Mouse (Mus musculus): ENCODE results near the gene Tmem59l. TPM values are rescaled to one million over a fixed set of nuclear protein-coding genes. Genes with fewer than 3 reads are reported as not detected.
"Not testable (repeated sequence)": the region's sequence is repeated elsewhere in the genome, so short reads cannot be mapped to it uniquely, and the experiment has no call there.

Tmem59l gene
- total and polyA plus RNA-seq, 2 experiments from 2014 or later = 115 to 150 TPM

DNA sequence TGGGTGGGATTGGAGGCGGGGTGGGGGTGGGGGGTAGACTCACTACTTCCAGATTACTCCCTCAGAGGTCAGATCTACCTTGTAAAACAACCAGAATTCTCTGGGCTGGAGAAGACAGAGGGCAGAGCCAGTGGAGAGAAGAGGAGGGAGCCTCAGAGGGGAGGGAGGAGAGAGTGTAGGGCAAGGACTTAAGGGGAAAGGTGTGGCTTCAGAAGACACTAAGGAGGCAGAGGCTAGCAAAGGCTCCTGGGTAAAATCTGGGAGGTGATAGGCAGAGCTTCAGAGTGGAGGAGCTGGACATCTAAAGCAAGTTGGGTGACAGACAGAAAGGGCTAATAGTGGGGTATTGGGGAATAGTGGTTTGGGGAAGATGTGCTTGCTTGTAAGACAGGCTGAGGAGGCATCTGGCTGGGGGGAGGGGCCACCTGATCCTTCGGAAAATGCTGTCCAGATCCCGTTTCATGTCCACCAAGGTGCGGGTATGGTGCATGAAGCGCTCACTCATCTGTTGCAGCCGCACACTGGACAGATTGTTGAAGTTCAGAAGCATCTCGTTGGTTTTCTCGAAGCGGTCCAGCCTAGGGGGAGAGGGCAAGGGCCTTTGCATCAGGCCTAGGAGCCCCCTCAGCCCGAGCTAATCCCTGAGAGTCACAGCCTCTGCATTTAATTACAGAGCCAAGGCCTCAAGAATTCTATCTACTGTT is 30.9 kb upstream of the Tmem59l start:
- Histone ChIP-seq H3K9ac (no peak overlapping the region), H3K36me3 (ENCODE audit: insufficient read depth) (peaks cover 35% of the 10 kb centered on the region), H3K4me2 (ENCODE audit: low read depth) (no peak overlapping the region), H3K9me3 (ENCODE audit: low read length) (no peaks in the 10 kb centered on the region), H3K27ac (ENCODE audit: low read depth, low read length) (no peak overlapping the region), H3K4me1 (ENCODE audit: insufficient read depth) (peaks cover 6% of the 10 kb centered on the region; the same call in 1 of the 2 replicates), H3K27me3 (ENCODE audit: insufficient read depth, low read length) (no peaks in the 10 kb centered on the region), H3K4me3 (ENCODE audit: low read depth, low read length) (no peak overlapping the region)
- no peak for ATAC-seq
- DNase-seq = no peak
- TF ChIP-seq CTCF (IDR thresholded peaks at IDR 0.05; ENCODE audit: low read depth) = no peak
- 65% methylated on average over 10 of the region's 10 CpGs for WGBS

DNA sequence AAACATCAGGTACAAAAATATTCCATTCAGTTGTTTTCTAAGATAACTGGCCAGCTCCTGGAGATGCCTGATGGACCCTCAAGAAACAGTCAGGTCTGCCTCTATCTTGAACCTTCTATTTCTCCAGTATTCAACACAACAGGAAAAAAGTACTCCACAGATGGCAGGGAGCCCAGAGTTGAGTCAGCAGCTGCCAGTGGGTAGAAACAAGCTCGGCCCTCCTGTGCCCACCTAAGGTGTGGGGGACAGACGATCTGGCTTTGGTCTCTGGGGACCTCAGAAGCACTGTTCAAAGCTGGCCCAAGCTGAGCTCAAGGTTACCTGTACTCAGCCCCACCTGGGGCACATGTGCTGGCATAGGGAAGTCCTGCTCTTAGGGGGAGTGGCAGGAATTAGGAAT is 26.3 kb upstream of the Tmem59l start:
- no peak for TF ChIP-seq CTCF (IDR thresholded peaks at IDR 0.05; ENCODE audit: low read depth)
- H3K4me1 ChIP-seq (ENCODE audit: insufficient read depth) = peaks cover 12% of the 10 kb centered on the region; the same call in 1 of the 2 replicates
- no peak overlapping the region for H3K9ac ChIP-seq
- no peak for DNase-seq
- H3K9me3 ChIP-seq (ENCODE audit: low read length) = no peaks in the 10 kb centered on the region
- H3K4me2 ChIP-seq (ENCODE audit: low read depth) = no peak overlapping the region
- no peak overlapping the region for H3K4me3 ChIP-seq (ENCODE audit: low read depth, low read length)
- H3K27me3 ChIP-seq (ENCODE audit: insufficient read depth, low read length) = no peaks in the 10 kb centered on the region
- WGBS = 37% methylated on average over 2 of the region's 2 CpGs
- ATAC-seq = no peak
- no peak overlapping the region for H3K27ac ChIP-seq (ENCODE audit: low read depth, low read length)
- peaks cover 34% of the 10 kb centered on the region for H3K36me3 ChIP-seq (ENCODE audit: insufficient read depth)

DNA sequence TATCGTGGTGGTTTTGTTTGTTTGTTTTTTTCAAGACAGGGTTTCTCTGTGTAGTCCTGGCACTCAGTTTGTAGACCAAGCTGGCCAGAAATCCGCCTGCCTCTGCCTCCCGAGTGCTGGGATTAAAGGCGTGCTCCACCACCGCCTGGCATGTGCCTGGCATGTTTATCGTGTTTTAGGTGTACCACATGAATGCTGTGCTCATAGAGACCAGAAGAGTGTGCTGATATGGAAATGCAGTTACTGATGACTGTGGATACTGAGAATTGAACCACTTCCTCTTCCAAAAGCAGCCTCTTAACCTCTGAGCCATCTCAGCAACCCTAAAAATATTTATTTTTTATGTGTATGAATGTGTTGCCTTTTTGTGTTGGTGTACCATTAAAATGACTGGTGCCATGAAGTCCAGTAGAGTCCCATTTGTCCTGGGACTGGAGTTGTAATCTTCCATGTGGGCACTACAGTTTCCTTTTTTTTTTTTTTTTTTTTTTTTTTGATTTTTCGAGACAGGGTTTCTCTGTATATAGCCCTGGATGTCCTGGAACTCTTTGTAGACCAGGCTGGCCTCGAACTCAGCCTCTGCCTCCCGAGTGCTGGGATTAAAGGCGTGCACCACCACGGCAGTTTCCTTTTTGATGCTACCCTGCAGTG is 25.2 kb upstream of the Tmem59l start:
- no peak for TF ChIP-seq CTCF (IDR thresholded peaks at IDR 0.05; ENCODE audit: low read depth)
- Histone ChIP-seq H3K4me2 (ENCODE audit: low read depth) (no peak overlapping the region), H3K4me3 (ENCODE audit: low read depth, low read length) (no peak overlapping the region), H3K9ac (no peak overlapping the region), H3K36me3 (ENCODE audit: insufficient read depth) (peaks cover 33% of the 10 kb centered on the region), H3K27me3 (ENCODE audit: insufficient read depth, low read length) (no peaks in the 10 kb centered on the region), H3K4me1 (ENCODE audit: insufficient read depth) (peaks cover 13% of the 10 kb centered on the region; the same call in 1 of the 2 replicates), H3K27ac (ENCODE audit: low read depth, low read length) (no peak overlapping the region), H3K9me3 (ENCODE audit: low read length) (no peaks in the 10 kb centered on the region)
- 95% methylated on average over 11 of the region's 11 CpGs for WGBS
- DNase-seq (no peak), ATAC-seq (no peak)

DNA sequence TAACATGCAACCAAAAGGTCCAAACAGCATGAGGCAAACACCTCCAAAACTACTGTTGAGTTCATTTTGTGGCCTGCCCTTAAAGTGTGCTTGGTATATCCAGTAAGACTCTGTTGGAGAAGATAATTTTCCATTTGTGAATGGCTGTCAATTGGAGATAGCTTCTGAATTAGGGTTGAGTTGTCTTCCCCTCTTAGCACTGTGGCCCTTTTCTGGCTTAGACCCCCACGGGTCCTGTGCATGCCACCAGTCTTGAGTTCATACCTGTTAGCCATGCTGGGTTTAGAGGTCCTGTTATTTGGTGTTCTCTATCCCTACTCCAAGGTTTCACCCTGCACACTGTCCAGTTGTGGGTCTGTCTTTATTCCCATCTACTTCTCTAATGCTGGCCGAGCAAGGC is 24.6 kb upstream of the Tmem59l start:
- DNase-seq = no peak
- ATAC-seq = no peak
- Histone ChIP-seq H3K9me3 (ENCODE audit: low read length) (no peaks in the 10 kb centered on the region), H3K27me3 (ENCODE audit: insufficient read depth, low read length) (no peaks in the 10 kb centered on the region), H3K27ac (ENCODE audit: low read depth, low read length) (no peak overlapping the region), H3K9ac (no peak overlapping the region), H3K4me1 (ENCODE audit: insufficient read depth) (peaks cover 13% of the 10 kb centered on the region; the same call in 1 of the 2 replicates), H3K4me2 (ENCODE audit: low read depth) (no peak overlapping the region), H3K36me3 (ENCODE audit: insufficient read depth) (peaks cover 36% of the 10 kb centered on the region), H3K4me3 (ENCODE audit: low read depth, low read length) (no peak overlapping the region)
- TF ChIP-seq CTCF (IDR thresholded peaks at IDR 0.05; ENCODE audit: low read depth) = no peak
- WGBS = 97% methylated on average over 2 of the region's 2 CpGs

DNA sequence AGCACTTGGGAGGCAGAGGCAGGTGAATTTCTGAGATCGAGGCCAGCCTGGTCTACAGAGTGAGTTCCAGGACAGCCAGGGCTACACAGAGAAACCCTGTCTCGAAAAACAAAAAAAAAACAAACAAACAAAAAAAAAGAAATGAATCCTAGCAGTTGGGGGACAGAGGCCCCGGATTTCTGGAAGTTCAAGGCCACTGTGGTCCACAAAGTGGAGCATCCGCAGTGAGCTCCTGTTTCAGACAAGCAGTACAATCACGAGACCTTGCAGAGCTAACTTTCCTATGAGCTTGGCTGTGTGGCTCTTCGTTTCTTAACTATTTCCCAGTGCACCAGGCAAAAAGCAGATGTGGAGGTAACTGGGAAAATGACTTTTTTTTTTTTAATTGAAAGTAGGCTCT is 24.0 kb upstream of the Tmem59l start:
- Histone ChIP-seq H3K4me3 (ENCODE audit: low read depth, low read length) (peak overlapping the region; percentile 65; the same call in 1 of the 2 replicates), H3K9ac (peak overlapping the region; percentile 74), H3K4me2 (ENCODE audit: low read depth) (peak overlapping the region; percentile 95), H3K4me1 (ENCODE audit: insufficient read depth) (peaks cover 13% of the 10 kb centered on the region; the same call in 1 of the 2 replicates), H3K27ac (ENCODE audit: low read depth, low read length) (peak overlapping the region; percentile 96; the same call in 1 of the 2 replicates), H3K36me3 (ENCODE audit: insufficient read depth) (peaks cover 36% of the 10 kb centered on the region)
- H3K9me3 ChIP-seq (ENCODE audit: low read length); H3K27me3 ChIP-seq (ENCODE audit: insufficient read depth, low read length); ATAC-seq; DNase-seq: not testable (repeated sequence)
- WGBS = 89% methylated on average over 6 of the region's 6 CpGs

DNA sequence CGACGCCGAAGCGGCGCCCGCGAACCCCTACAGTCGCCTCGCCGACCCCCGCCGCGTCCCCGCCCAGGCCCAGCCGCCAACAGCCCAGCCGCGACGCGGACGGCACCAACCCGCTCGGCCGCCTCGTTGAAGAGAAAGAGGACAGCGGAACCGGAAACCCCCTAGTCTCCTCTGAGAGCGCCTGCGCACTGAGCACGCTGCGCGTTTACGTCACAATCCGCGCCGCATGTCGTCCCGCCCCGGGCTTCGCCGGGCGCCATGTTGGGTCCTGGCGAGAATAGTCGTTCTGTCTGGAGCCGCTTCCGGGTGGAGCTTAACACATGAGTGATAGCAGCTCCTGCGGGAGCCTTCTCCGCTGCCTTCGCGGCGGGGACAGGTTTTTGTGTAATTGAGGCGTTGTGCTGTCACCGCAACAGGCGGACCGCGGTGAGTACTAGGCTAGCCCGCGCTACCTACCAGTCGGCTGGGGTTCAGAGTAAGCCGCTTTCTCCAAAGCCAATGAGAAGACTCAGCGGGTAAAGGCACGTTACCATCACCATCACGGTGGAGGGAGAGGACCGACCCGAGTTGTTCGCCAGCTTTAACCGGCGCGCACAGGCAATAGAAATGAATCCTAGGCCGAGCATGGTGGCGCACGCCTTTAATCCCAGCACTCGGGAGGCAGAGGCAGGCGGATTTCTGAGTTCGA is 23.2 kb upstream of the Tmem59l start, which contains the start of gene Uba52:
Uba52 (minus strand) TSS at position 574 of the 688 bp plus-strand sequence.
- peak; percentile 100 for DNase-seq
- no peaks in the 10 kb centered on the region for H3K9me3 ChIP-seq (ENCODE audit: low read length)
- peaks cover 16% of the 10 kb centered on the region; the same call in 1 of the 2 replicates for H3K4me1 ChIP-seq (ENCODE audit: insufficient read depth)
- no peaks in the 10 kb centered on the region for H3K27me3 ChIP-seq (ENCODE audit: insufficient read depth, low read length)
- H3K4me2 ChIP-seq (ENCODE audit: low read depth) = peak within 1 kb of the TSS; percentile 95
- peak within 1 kb of the TSS; percentile 96 for H3K27ac ChIP-seq (ENCODE audit: low read depth, low read length)
- peaks cover 36% of the 10 kb centered on the region for H3K36me3 ChIP-seq (ENCODE audit: insufficient read depth)
- H3K4me3 ChIP-seq (ENCODE audit: low read depth, low read length) = peak within 1 kb of the TSS; percentile 65
- ATAC-seq = peak; percentile 91
- H3K9ac ChIP-seq = peak within 1 kb of the TSS; percentile 74
- no peak for TF ChIP-seq CTCF (IDR thresholded peaks at IDR 0.05; ENCODE audit: low read depth)
- under 1% methylated on average over 69 of the region's 74 CpGs for WGBS

Data from forebrain, postnatal 0 days (tissue).